Mouse (Mus musculus): ENCODE measurements around the gene Adm. TPM values are rescaled to one million over a fixed set of nuclear protein-coding genes. Genes with fewer than 3 reads are reported as not detected.
"Not testable (repeated sequence)": the region's sequence is repeated elsewhere in the genome, so short reads cannot be mapped to it uniquely, and the experiment has no call there.

Gene Adm
- total RNA-seq, 2 experiments from 2014 or later, result not detected

- ATAC-seq (replicated peaks; ENCODE audit: low FRiP score, poor library complexity, severe bottlenecking), result no peak
Measured at GRCm38 (mm10) chr7:110627099-110627482, 370 bp upstream of the Adm start.

- ATAC-seq (replicated peaks; ENCODE audit: low FRiP score, poor library complexity, severe bottlenecking), result no peak
Measured at GRCm38 (mm10) chr7:110628273-110628600, 776 bp downstream of the Adm start.

GRCm38 (mm10) chr7:110628611-110629354 lies 1.3 kb downstream of the Adm start:
- no peak for ATAC-seq (replicated peaks; ENCODE audit: low FRiP score, poor library complexity, severe bottlenecking)

DNA sequence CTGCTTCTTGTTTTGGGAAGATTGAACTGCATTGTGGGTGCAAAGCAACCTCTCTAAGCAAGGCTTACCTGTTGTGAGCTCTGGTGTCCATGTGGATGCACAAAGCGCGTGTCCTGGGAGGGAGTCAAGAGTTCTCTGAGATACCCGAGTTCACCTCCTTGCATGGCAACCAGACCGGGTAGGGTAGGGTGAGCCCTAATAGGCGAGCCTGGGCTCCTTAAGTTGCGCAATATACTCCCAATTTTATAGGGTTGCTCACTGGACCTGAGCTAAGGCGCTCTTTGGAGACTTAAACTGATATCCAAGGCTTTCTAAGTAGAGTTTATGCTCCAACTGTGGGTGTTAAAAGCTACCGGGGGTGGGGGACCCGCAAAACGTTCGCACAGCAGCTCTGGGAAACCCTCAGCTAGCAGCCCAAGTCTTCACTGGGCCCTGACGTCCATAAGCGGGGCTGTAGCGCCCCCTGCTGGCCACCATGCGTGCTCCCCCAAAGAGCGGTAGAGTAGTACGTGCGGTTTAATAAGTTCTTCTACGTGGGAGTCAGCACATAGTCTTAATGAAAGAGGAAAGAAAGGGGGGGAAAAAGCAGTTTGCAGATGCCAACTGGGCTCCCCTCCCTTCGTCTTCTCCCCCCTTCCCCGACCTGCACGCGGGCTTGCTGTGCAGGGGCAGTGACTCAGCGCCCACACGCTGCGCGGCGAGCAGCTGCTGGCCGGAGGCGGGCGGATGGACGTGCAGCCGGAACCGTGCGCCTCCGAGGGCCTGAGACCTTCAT lies 2.6 kb downstream of the Adm start:
- no peak for ATAC-seq (replicated peaks; ENCODE audit: low FRiP score, poor library complexity, severe bottlenecking)

DNA sequence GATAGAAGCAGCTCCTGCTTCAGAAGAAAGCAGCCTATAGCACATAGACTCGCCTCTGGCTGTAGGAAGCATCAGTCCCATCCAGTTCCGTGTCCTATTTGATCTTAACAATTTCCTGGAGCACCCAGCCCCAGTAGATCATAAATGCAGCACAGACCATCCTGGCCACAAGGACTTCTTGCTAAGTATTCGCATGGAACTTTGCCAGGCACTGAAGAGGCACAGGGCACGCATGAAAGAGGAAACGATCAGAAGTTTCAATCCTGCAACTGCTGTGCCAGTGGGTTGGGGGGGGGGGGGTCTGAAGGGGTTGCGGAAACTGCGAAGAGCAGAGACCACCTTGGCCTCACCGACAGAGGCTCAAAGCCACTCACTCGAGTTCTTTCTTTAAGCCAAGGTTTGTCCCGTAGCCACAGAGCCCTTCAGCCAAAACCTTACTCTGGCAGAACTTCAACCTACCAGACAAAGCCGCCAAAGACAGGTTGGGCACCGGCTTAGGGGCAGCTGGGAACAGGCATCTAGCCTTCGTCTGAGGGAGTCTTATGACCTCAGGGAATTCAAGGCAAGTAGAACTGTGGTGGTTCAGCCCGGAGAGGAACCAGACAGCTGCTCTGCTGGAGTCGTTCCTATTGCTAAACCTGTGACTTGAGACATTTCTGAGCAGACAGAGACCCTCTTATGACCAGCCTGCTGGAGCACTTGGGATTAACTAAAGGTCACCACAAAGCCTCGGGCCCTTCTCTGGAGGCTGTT lies 3.9 kb downstream of the Adm start:
- ATAC-seq (replicated peaks; ENCODE audit: low FRiP score, poor library complexity, severe bottlenecking), result no peak

GRCm38 (mm10) chr7:110635929-110636328 lies 8.5 kb downstream of the Adm start:
- no peak for ATAC-seq (replicated peaks; ENCODE audit: low FRiP score, poor library complexity, severe bottlenecking)

DNA sequence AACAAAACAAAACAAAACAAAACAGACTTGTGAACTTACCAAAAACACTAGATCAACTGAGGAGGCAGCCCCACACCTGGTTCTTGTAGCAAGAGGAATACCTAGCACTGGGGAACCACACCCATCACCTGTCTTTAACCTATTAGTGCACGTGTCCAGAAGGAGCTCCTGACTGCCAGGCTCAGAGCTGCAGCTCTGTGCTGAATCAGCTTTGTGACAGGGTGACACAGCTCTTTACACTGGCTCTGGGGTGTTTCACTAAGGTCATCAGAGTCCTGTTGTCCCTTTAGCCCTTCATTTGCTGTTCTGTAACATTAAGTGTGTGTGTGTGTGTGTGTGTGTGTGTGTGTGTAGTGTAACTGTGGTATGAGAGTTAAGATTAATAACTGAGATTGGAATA lies 9.1 kb downstream of the Adm start:
- ATAC-seq (replicated peaks; ENCODE audit: low FRiP score, poor library complexity, severe bottlenecking), result no peak

- ATAC-seq (replicated peaks; ENCODE audit: low FRiP score, poor library complexity, severe bottlenecking), result no peak
Measured at GRCm38 (mm10) chr7:110638305-110639110, 11.0 kb downstream of the Adm start.

- no peak for ATAC-seq (replicated peaks; ENCODE audit: low FRiP score, poor library complexity, severe bottlenecking)
Measured at GRCm38 (mm10) chr7:110639291-110639915, 11.9 kb downstream of the Adm start.

DNA sequence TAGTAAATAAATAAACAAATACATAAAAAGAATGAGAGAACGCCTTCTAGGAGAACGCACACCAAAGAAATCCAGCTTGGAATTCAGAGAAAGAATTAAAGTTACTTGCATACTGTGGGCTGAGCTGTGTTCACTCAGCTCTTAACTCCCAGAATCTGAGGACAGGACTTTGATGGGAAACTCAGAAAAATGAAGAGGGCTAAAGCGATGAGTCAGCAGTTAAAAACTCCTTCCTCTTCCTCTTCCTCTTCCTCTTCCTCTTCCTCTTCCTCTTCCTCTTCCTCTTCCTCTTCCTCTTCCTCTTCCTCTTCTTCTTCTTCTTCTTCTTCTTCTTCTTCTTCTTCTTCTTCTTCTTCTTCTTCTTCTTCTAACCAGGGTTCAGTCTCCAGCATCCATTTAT lies 12.5 kb downstream of the Adm start:
- ATAC-seq (replicated peaks; ENCODE audit: low FRiP score, poor library complexity, severe bottlenecking), result not testable (repeated sequence)

DNA sequence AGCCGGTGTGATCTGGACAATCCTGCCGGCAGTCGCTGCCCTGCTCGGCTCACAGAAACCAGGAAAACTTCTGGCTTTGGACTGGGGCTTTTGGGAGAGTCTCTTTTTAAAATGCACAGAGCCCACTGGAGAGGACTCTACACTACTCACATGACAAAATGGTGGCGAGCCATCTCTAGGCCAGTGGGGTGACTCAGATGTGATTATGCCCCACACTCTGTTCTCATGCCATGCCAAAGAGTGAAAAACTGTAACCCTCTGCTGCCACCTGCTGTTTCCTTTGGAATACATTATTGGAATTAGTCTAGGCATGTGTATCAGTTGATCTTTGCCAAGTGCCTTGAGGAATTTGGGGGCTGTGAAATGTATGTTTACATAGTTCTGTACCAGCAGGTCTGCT lies 17.9 kb downstream of the Adm start:
- ATAC-seq (replicated peaks; ENCODE audit: low FRiP score, poor library complexity, severe bottlenecking), result no peak

DNA sequence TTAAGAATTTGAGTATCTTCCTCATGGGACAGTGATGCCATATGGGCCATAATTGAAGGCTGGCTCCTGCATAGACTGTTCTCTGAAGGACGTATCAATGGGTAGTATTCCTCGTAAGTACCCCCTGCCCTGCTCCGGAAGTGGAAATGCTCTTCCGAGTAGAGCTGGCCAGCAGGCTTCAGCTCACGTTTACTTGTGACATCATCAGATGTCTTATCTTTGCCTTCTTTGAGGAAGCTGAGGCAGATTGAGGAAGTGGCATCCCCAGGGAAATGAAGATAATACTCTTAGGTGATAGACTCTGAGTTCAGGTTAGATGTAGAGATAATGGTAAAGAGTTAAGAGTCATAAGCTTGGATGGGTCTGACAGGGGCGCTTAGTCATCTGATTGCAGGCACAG lies 18.4 kb downstream of the Adm start:
- ATAC-seq (replicated peaks; ENCODE audit: low FRiP score, poor library complexity, severe bottlenecking), result no peak

DNA sequence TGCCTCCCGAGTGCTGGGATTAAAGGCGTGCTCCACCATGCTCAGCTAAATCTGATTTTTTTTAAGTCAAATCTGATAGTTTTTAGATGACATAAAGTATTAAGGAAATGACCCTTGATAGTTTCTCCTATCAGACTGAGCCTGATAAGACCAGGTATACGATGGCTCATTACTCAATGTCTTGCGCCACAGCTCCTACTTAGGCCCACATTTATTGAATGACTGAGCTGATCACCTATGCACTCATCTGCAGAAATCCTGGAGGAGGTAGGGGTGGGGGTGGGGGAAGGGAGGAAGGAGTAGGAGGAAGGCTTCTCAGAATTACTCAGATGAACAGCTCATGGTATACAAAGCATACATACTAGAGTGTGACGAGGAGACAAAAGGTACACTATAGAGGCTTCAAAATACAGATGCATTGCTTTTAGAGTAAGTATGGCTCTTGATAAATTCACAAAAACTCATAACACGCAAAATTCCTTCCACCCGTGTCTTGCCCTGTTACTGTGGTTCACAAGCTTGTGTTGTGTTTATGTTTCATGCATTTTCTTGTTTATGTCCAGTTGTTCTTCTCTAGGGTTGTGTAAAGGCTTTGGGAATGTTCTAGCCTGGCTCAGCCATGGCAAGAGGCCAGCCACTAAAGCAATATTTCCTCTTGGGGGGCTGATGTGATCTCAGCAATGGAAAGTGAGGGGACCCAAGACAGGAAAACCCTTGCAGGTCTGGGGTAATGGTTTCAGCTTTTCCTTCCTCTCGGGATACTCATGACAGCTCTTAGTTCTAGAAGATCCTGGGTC lies 19.3 kb downstream of the Adm start:
- ATAC-seq (replicated peaks; ENCODE audit: low FRiP score, poor library complexity, severe bottlenecking), result no peak

GRCm38 (mm10) chr7:110647559-110648454 lies 20.3 kb downstream of the Adm start:
- ATAC-seq (replicated peaks; ENCODE audit: low FRiP score, poor library complexity, severe bottlenecking), result no peak

GRCm38 (mm10) chr7:110648455-110649085 lies 21.1 kb downstream of the Adm start:
- ATAC-seq (replicated peaks; ENCODE audit: low FRiP score, poor library complexity, severe bottlenecking), result no peak

- ATAC-seq (replicated peaks; ENCODE audit: low FRiP score, poor library complexity, severe bottlenecking), result no peak
Measured at GRCm38 (mm10) chr7:110649133-110649987, 21.9 kb downstream of the Adm start.
